In genomic region chr19:3619359-3619758, GRCm38 (mm10) we compare ENCODE assay signal across 11 mouse cellular contexts. TPM values are rescaled to one million over a fixed set of nuclear protein-coding genes. Genes with fewer than 3 reads are reported as not detected.
DNase-seq lines count a peak whose midpoint lies in the region; ATAC-seq and TF ChIP-seq lines count a peak whose summit lies in the region.
"Had no signal": no experiment of that assay in that cellular context is flagged by ENCODE, and none has a peak within 500 bp of the region (broad histone marks: within the 10 kb centered on the region; RNA-seq: fewer than 3 reads in every experiment).

No protein-coding gene starts in this region.

- no peaks in the 10 kb centered on the region for H3K27me3 ChIP-seq in hindbrain, embryonic 13.5 days
- H3K27me3 ChIP-seq: forebrain, embryonic 12.5 days; limb, embryonic 13.5 days had no signal

- 84% methylated on average over 2 of the region's 2 CpGs for WGBS in hindbrain, embryonic 13.5 days

- H3K27ac ChIP-seq in layer of hippocampus, adult 2 months = no peak overlapping the region
- H3K27ac ChIP-seq in ES-E14 (ENCODE audit: insufficient read depth, low read depth, low read length, poor library complexity, severe bottlenecking) = no peak overlapping the region
- no peak overlapping the region for H3K27ac ChIP-seq in hindbrain, embryonic 13.5 days
- H3K27ac ChIP-seq: forebrain, embryonic 12.5 days; hindbrain, embryonic 14.5 days; limb, embryonic 13.5 days had no signal

- no peaks in the 10 kb centered on the region; a peak in 1 of 4 replicates for H3K4me1 ChIP-seq in ES-E14 (ENCODE audit: control insufficient read depth in 2 of 2, insufficient read depth in 2 of 2, low read length in 2 of 2, poor library complexity in 1 of 2)
- no peaks in the 10 kb centered on the region for H3K4me1 ChIP-seq in hindbrain, embryonic 13.5 days (replicated peaks)
- H3K4me1 ChIP-seq: forebrain, embryonic 12.5 days; limb, embryonic 13.5 days had no signal

- no peaks in the 10 kb centered on the region for H3K9me3 ChIP-seq in ES-E14 (ENCODE audit: control insufficient read depth, insufficient read depth, low read depth, low read length)
- no peaks in the 10 kb centered on the region for H3K9me3 ChIP-seq in hindbrain, embryonic 13.5 days
- H3K9me3 ChIP-seq: forebrain, embryonic 12.5 days had no signal

- ATAC-seq in hindbrain, embryonic 13.5 days (ENCODE audit: low FRiP score) = no peak

- TF ChIP-seq CTCF in layer of hippocampus, adult 2 months (conservative IDR thresholded peaks at IDR 0.05) = peak; percentile 65

- in situ Hi-C loops in ES-E14 (cut with MboI; ENCODE audit: low sequenced_read_pairs in 2 of 2, unreplicated experiment in 2 of 2) = no loop called here

- DNase-seq in layer of hippocampus, adult 2 months (ENCODE audit: low spot score in 2 of 2) = no peak
- DNase-seq in layer of hippocampus, postnatal 14 days (ENCODE audit: low spot score in 2 of 2) = no peak
- DNase-seq in A20 (ENCODE audit: low read depth, low spot score) = peak; percentile 17
- peak; percentile 28 for DNase-seq in ES-E14 (ENCODE audit: low read depth, low spot score)
- peak; percentile 40 for DNase-seq in induced T-regulatory cell, adult 2 months (ENCODE audit: low read depth)
- no peak for DNase-seq in kidney, adult 8-10 months
- DNase-seq in embryo, embryonic 10.5 days (ENCODE audit: low spot score) = no peak

- no peak overlapping the region for H3K9ac ChIP-seq in ES-E14 (ENCODE audit: insufficient read depth, low read depth, low read length, poor library complexity, severe bottlenecking)
- no peak overlapping the region for H3K9ac ChIP-seq in hindbrain, embryonic 13.5 days
- H3K9ac ChIP-seq: forebrain, embryonic 12.5 days; hindbrain, embryonic 14.5 days; limb, embryonic 13.5 days had no signal

- H3K36me3 ChIP-seq in ES-E14 (ENCODE audit: control insufficient read depth, insufficient read depth, low read length, poor library complexity, severe bottlenecking) = peaks cover 39% of the 10 kb centered on the region; the same call in 1 of the 2 replicates
- H3K36me3 ChIP-seq in hindbrain, embryonic 13.5 days = peaks cover 37% of the 10 kb centered on the region

- H3K4me3 ChIP-seq in layer of hippocampus, adult 2 months = no peak overlapping the region
- no peak overlapping the region for H3K4me3 ChIP-seq in ES-E14 (ENCODE audit: insufficient read depth in 1 of 2, low read depth in 1 of 2, low read length in 2 of 2, poor library complexity in 1 of 2, severe bottlenecking in 1 of 2)
- H3K4me3 ChIP-seq in hindbrain, embryonic 13.5 days = no peak overlapping the region
- H3K4me3 ChIP-seq: forebrain, embryonic 12.5 days; limb, embryonic 13.5 days had no signal

- H3K4me2 ChIP-seq in hindbrain, embryonic 13.5 days = no peak overlapping the region
- H3K4me2 ChIP-seq: forebrain, embryonic 12.5 days; hindbrain, embryonic 14.5 days; limb, embryonic 13.5 days had no signal

TF ChIP-seq in ES-E14, 5 proteins besides CTCF, POLR2A, EP300 and RAD21:
- TF ChIP-seq MAFK (IDR thresholded peaks at IDR 0.05; ENCODE audit: insufficient read depth, low read depth, low read length) (no peak), CHD2 (IDR thresholded peaks at IDR 0.05; ENCODE audit: low read depth, low read length) (no peak), ZC3H11A (IDR thresholded peaks at IDR 0.05; ENCODE audit: borderline replicate concordance, low read depth, low read length) (no peak), HCFC1 (IDR thresholded peaks at IDR 0.05; ENCODE audit: borderline replicate concordance, insufficient read depth, low read length) (no peak), ZNF384 (IDR thresholded peaks at IDR 0.05; ENCODE audit: low read depth, low read length) (no peak)

RNA-seq across cellular contexts. Expression of gene Ppp6r3, which starts 43.8 kb away (rescaled TPM):
- total RNA-seq in layer of hippocampus, adult 2 months (2021) = 10 to 100 TPM; 82.7 to 88.5 TPM
- 10 to 100 TPM; 84.7 to 87.9 TPM for total RNA-seq in layer of hippocampus, postnatal 14 days (2021)
- total RNA-seq in ES-E14 (2012; rRNA removed) = 104 and 117 TPM in 2 replicates
- 60.6 and 62.6 TPM in 2 replicates for polyA plus RNA-seq in hindbrain, embryonic 13.5 days (2015; fragmentation: Nextera tagmentation; extraction: Ambion mirVana)

Comparison
In these comparisons a context has a peak if more than half of its experiments do, and no peak if none do; other contexts are left out.
1. DNase-seq: peak in A20 (single experiment), ES-E14 (single experiment) and induced T-regulatory cell, adult 2 months (single experiment); none in layer of hippocampus, adult 2 months (0 of 2), layer of hippocampus, postnatal 14 days (0 of 2), kidney, adult 8-10 months (0 of 2) and embryo, embryonic 10.5 days (single experiment).